In genomic region chr15:79110031-79110430, GRCm38 (mm10) we compare ENCODE assay signal across 9 mouse cellular contexts. TPM values are rescaled to one million over a fixed set of nuclear protein-coding genes. Genes with fewer than 3 reads are reported as not detected.
DNase-seq lines count a peak whose midpoint lies in the region; ATAC-seq lines count a peak whose summit lies in the region.
"Had no signal": no experiment of that assay in that cellular context is flagged by ENCODE, and none has a peak within 500 bp of the region (broad histone marks: within the 10 kb centered on the region; RNA-seq: fewer than 3 reads in every experiment).

No protein-coding gene starts in this region.

- H3K4me1 ChIP-seq in forebrain, embryonic 16.5 days (replicated peaks; ENCODE audit: control insufficient read depth, insufficient read depth, low read length), result peaks cover 28% of the 10 kb centered on the region
- H3K4me1 ChIP-seq in liver, embryonic 15.5 days (replicated peaks), result peaks cover 49% of the 10 kb centered on the region

- no peaks in the 10 kb centered on the region for H3K9me3 ChIP-seq in forebrain, embryonic 16.5 days (ENCODE audit: control insufficient read depth, low read length)
- no peaks in the 10 kb centered on the region for H3K9me3 ChIP-seq in liver, embryonic 15.5 days (replicated peaks)

- no peak for ATAC-seq in forebrain, embryonic 16.5 days
- no peak for ATAC-seq in liver, embryonic 15.5 days (ENCODE audit: insufficient read depth)

- 17% methylated on average over 9 of the region's 9 CpGs for WGBS in forebrain, embryonic 16.5 days
- WGBS in liver, embryonic 15.5 days (ENCODE audit: insufficient replicate concordance), result 15% methylated on average over 9 of the region's 9 CpGs

- peak overlapping the region; percentile 91 for H3K9ac ChIP-seq in forebrain, embryonic 16.5 days (replicated peaks; ENCODE audit: low read depth, low read length)
- peak overlapping the region; percentile 77; the same call in 1 of the 2 replicates for H3K9ac ChIP-seq in liver, embryonic 15.5 days

- no peaks in the 10 kb centered on the region for H3K36me3 ChIP-seq in forebrain, embryonic 16.5 days (ENCODE audit: control insufficient read depth, insufficient read depth)
- no peaks in the 10 kb centered on the region for H3K36me3 ChIP-seq in liver, embryonic 15.5 days (replicated peaks)

- H3K4me2 ChIP-seq in forebrain, embryonic 16.5 days (ENCODE audit: low read length), result peak overlapping the region; percentile 96
- H3K4me2 ChIP-seq in liver, embryonic 15.5 days, result peak overlapping the region; percentile 99

- no peaks in the 10 kb centered on the region for H3K27me3 ChIP-seq in forebrain, embryonic 16.5 days (replicated peaks; ENCODE audit: control insufficient read depth, insufficient read depth, low read length)
- H3K27me3 ChIP-seq in liver, embryonic 15.5 days, result peaks cover 33% of the 10 kb centered on the region

- no peak overlapping the region for H3K27ac ChIP-seq in forebrain, embryonic 16.5 days (ENCODE audit: low read length)
- H3K27ac ChIP-seq in liver, embryonic 15.5 days (replicated peaks), result no peak overlapping the region

- peak overlapping the region; percentile 87 for H3K4me3 ChIP-seq in forebrain, embryonic 16.5 days (replicated peaks; ENCODE audit: low read length)
- H3K4me3 ChIP-seq in liver, embryonic 15.5 days (replicated peaks), result peak overlapping the region; percentile 73

- peak; percentile 17 for DNase-seq in embryo, embryonic 10.5 days (ENCODE audit: low spot score)
- DNase-seq in embryo, embryonic 9.5 days (ENCODE audit: extremely low spot score), result no peak
- peak; percentile 14 to 20 for DNase-seq in B cell, adult 2 months
- no peak for DNase-seq in yolk sac, embryonic 10.5 days (ENCODE audit: low spot score)
- DNase-seq in T-cell, adult 2 months (ENCODE audit: low spot score), result no peak
- DNase-seq in urinary bladder, postnatal 25 days (ENCODE audit: low spot score), result no peak
- DNase-seq: cerebellum, adult 18-20 months had no signal

RNA-seq across cellular contexts. Expression of gene Micall1, which starts 1.3 kb away (rescaled TPM):
- 8.2 and 10.0 TPM in 2 replicates for polyA plus RNA-seq in forebrain, embryonic 16.5 days (2015; fragmentation: Nextera tagmentation; extraction: Ambion mirVana)
- polyA plus RNA-seq in liver, embryonic 15.5 days (2015; fragmentation: Nextera tagmentation; extraction: Ambion mirVana), result 0.86 and 1.3 TPM in 2 replicates

RNA-seq across cellular contexts. Expression of gene Polr2f, which starts 30.8 kb away (rescaled TPM):
- polyA plus RNA-seq in forebrain, embryonic 16.5 days (2015; fragmentation: Nextera tagmentation; extraction: Ambion mirVana), result 253 and 256 TPM in 2 replicates
- 118 and 125 TPM in 2 replicates for polyA plus RNA-seq in liver, embryonic 15.5 days (2015; fragmentation: Nextera tagmentation; extraction: Ambion mirVana)

RNA-seq across cellular contexts. Expression of gene 1700088E04Rik, which starts 31.0 kb away (rescaled TPM):
- 11.7 and 13.1 TPM in 2 replicates for polyA plus RNA-seq in forebrain, embryonic 16.5 days (2015; fragmentation: Nextera tagmentation; extraction: Ambion mirVana)
- polyA plus RNA-seq in liver, embryonic 15.5 days (2015; fragmentation: Nextera tagmentation; extraction: Ambion mirVana), result 0.47 and 0.69 TPM in 2 replicates

RNA-seq across cellular contexts. Expression of gene Eif3l, which starts 35.1 kb away (rescaled TPM):
- polyA plus RNA-seq in forebrain, embryonic 16.5 days (2015; fragmentation: Nextera tagmentation; extraction: Ambion mirVana), result 188 and 205 TPM in 2 replicates
- polyA plus RNA-seq in liver, embryonic 15.5 days (2015; fragmentation: Nextera tagmentation; extraction: Ambion mirVana), result 116 and 117 TPM in 2 replicates

RNA-seq across cellular contexts. Expression of gene Ankrd54, which starts 47.3 kb away (rescaled TPM):
- 54.9 and 58.1 TPM in 2 replicates for polyA plus RNA-seq in forebrain, embryonic 16.5 days (2015; fragmentation: Nextera tagmentation; extraction: Ambion mirVana)
- polyA plus RNA-seq in liver, embryonic 15.5 days (2015; fragmentation: Nextera tagmentation; extraction: Ambion mirVana), result 47.9 and 55.1 TPM in 2 replicates

Comparison
In these comparisons a context has a peak if more than half of its experiments do, and no peak if none do; other contexts are left out.
1. DNase-seq: peak in embryo, embryonic 10.5 days (single experiment) and B cell, adult 2 months (2 of 2); none in embryo, embryonic 9.5 days (single experiment), yolk sac, embryonic 10.5 days (single experiment), T-cell, adult 2 months (single experiment) and urinary bladder, postnatal 25 days (single experiment).